Comparison of ENCODE assay signal across 14 mouse cellular contexts in the genomic region with DNA sequence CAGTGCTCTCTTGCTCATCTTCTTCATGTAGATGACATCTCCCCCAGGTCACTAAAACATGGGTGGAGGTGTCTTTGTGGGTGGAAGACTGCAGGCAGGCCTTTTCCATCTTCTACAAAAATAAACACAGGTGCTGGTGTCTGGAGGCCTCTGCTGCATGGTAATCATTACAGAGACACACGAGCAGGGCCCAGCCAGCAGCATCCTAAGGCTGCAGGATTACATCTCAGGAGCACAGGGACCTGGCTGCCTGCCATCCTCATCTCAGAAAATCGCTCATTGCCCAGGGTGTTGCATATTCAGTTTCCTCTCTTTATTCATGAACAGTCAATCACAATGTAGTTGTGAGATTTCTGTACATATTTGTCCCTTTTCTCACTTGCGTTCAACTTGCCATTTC. TPM values are rescaled to one million over a fixed set of nuclear protein-coding genes. Genes with fewer than 3 reads are reported as not detected.
DNase-seq lines count a peak whose midpoint lies in the region; ATAC-seq lines count a peak whose summit lies in the region.
"Had no signal": no experiment of that assay in that cellular context is flagged by ENCODE, and none has a peak within 500 bp of the region (broad histone marks: within the 10 kb centered on the region; RNA-seq: fewer than 3 reads in every experiment).

No protein-coding gene starts in this region.

- no peak for ATAC-seq in cerebellum, adult (ENCODE audit: insufficient number of reproducible peaks, low FRiP score, low TSS enrichment)
- ATAC-seq in intestine, embryonic 14.5 days (replicated peaks; ENCODE audit: low FRiP score, low TSS enrichment, low read depth) = no peak
- ATAC-seq in intestine, embryonic 16.5 days = no peak; the same call in 1 of the 2 replicates
- 0 out of 2 replicates have a peak, but pooled peaks have one; percentile 69 for ATAC-seq in midbrain, embryonic 13.5 days
- ATAC-seq in stomach, embryonic 15.5 days (ENCODE audit: insufficient read depth, low FRiP score, low read depth) = no peak
- ATAC-seq: liver, postnatal 0 days had no signal

- H3K27ac ChIP-seq in intestine, embryonic 14.5 days (ENCODE audit: low read depth) = peak overlapping the region; percentile 12; the same call in 1 of the 2 replicates
- no peak overlapping the region; the same call in 1 of the 2 replicates for H3K27ac ChIP-seq in intestine, embryonic 16.5 days (ENCODE audit: low read length)
- H3K27ac ChIP-seq in midbrain, embryonic 13.5 days = no peak overlapping the region
- no peak overlapping the region for H3K27ac ChIP-seq in midbrain, embryonic 10.5 days (replicated peaks)
- H3K27ac ChIP-seq in stomach, embryonic 15.5 days = peak overlapping the region; percentile 59
- H3K27ac ChIP-seq: neural tube, embryonic 12.5 days had no signal

- no peak overlapping the region for H3K4me2 ChIP-seq in intestine, embryonic 14.5 days (ENCODE audit: low read length)
- H3K4me2 ChIP-seq in intestine, embryonic 16.5 days (ENCODE audit: low read depth, low read length) = no peak overlapping the region
- no peak overlapping the region for H3K4me2 ChIP-seq in midbrain, embryonic 13.5 days (replicated peaks)
- no peak overlapping the region for H3K4me2 ChIP-seq in stomach, embryonic 15.5 days
- H3K4me2 ChIP-seq: neural tube, embryonic 12.5 days had no signal

- WGBS in intestine, embryonic 14.5 days = 44% methylated on average over 3 of the region's 3 CpGs
- 48% methylated on average over 3 of the region's 3 CpGs for WGBS in intestine, embryonic 16.5 days
- 66% methylated on average over 3 of the region's 3 CpGs for WGBS in midbrain, embryonic 13.5 days
- WGBS in midbrain, embryonic 10.5 days = 78% methylated on average over 3 of the region's 3 CpGs
- 44% methylated on average over 3 of the region's 3 CpGs for WGBS in stomach, embryonic 15.5 days

- H3K27me3 ChIP-seq in intestine, embryonic 14.5 days (replicated peaks; ENCODE audit: control insufficient read depth, insufficient read depth, low read length) = no peaks in the 10 kb centered on the region
- H3K27me3 ChIP-seq in intestine, embryonic 16.5 days (replicated peaks; ENCODE audit: control insufficient read depth, insufficient read depth, low read length) = no peaks in the 10 kb centered on the region
- no peaks in the 10 kb centered on the region for H3K27me3 ChIP-seq in midbrain, embryonic 13.5 days
- H3K27me3 ChIP-seq in midbrain, embryonic 10.5 days (ENCODE audit: low read depth, poor library complexity, severe bottlenecking) = no peaks in the 10 kb centered on the region
- H3K27me3 ChIP-seq in stomach, embryonic 15.5 days (replicated peaks) = no peaks in the 10 kb centered on the region
- H3K27me3 ChIP-seq: neural tube, embryonic 12.5 days had no signal

- H3K9me3 ChIP-seq in intestine, embryonic 14.5 days (ENCODE audit: control insufficient read depth, low read length) = no peaks in the 10 kb centered on the region
- no peaks in the 10 kb centered on the region for H3K9me3 ChIP-seq in intestine, embryonic 16.5 days (ENCODE audit: control insufficient read depth, low read length)
- no peaks in the 10 kb centered on the region for H3K9me3 ChIP-seq in midbrain, embryonic 13.5 days
- H3K9me3 ChIP-seq in midbrain, embryonic 10.5 days (replicated peaks) = no peaks in the 10 kb centered on the region
- no peaks in the 10 kb centered on the region for H3K9me3 ChIP-seq in stomach, embryonic 15.5 days
- H3K9me3 ChIP-seq: neural tube, embryonic 12.5 days had no signal

- H3K9ac ChIP-seq in intestine, embryonic 14.5 days (ENCODE audit: low read length) = no peak overlapping the region
- no peak overlapping the region for H3K9ac ChIP-seq in intestine, embryonic 16.5 days (ENCODE audit: low read depth, low read length)
- H3K9ac ChIP-seq in midbrain, embryonic 13.5 days (replicated peaks) = no peak overlapping the region
- H3K9ac ChIP-seq in stomach, embryonic 15.5 days = no peak overlapping the region
- H3K9ac ChIP-seq: liver, postnatal 0 days; neural tube, embryonic 12.5 days had no signal

- H3K4me1 ChIP-seq in intestine, embryonic 14.5 days (replicated peaks; ENCODE audit: control insufficient read depth, insufficient read depth, low read length) = peaks cover 7% of the 10 kb centered on the region; the same call in 1 of the 2 replicates
- H3K4me1 ChIP-seq in intestine, embryonic 16.5 days (ENCODE audit: control insufficient read depth, insufficient read depth, low read length) = no peaks in the 10 kb centered on the region
- no peaks in the 10 kb centered on the region; the same call in 1 of the 2 replicates for H3K4me1 ChIP-seq in midbrain, embryonic 13.5 days (replicated peaks)
- no peaks in the 10 kb centered on the region for H3K4me1 ChIP-seq in midbrain, embryonic 10.5 days
- H3K4me1 ChIP-seq in stomach, embryonic 15.5 days = no peaks in the 10 kb centered on the region
- H3K4me1 ChIP-seq: neural tube, embryonic 12.5 days had no signal

- no peak overlapping the region for H3K4me3 ChIP-seq in intestine, embryonic 14.5 days (ENCODE audit: low read depth, low read length)
- H3K4me3 ChIP-seq in intestine, embryonic 16.5 days (ENCODE audit: low read length) = no peak overlapping the region
- H3K4me3 ChIP-seq in midbrain, embryonic 13.5 days (replicated peaks) = no peak overlapping the region
- no peak overlapping the region for H3K4me3 ChIP-seq in midbrain, embryonic 10.5 days
- H3K4me3 ChIP-seq in stomach, embryonic 15.5 days (replicated peaks) = no peak overlapping the region
- H3K4me3 ChIP-seq: neural tube, embryonic 12.5 days had no signal

- DNase-seq in cerebellum, postnatal 10 days = peak; percentile 42 to 44
- no peak for DNase-seq in intestine, embryonic 14.5 days (ENCODE audit: low spot score)
- DNase-seq in midbrain, embryonic 10.5 days (ENCODE audit: low spot score) = no peak
- no peak for DNase-seq in spleen, adult 12 weeks (ENCODE audit: low spot score)
- DNase-seq: heart, adult 18-20 months; heart, postnatal 36 days; layer of hippocampus, postnatal 36 days; liver, postnatal 0 days; retina, postnatal 1 day had no signal

- H3K36me3 ChIP-seq in intestine, embryonic 14.5 days (ENCODE audit: control insufficient read depth, insufficient read depth, low read length) = no peaks in the 10 kb centered on the region
- H3K36me3 ChIP-seq in intestine, embryonic 16.5 days (ENCODE audit: control insufficient read depth, insufficient read depth, low read length) = no peaks in the 10 kb centered on the region
- no peaks in the 10 kb centered on the region for H3K36me3 ChIP-seq in midbrain, embryonic 13.5 days
- no peaks in the 10 kb centered on the region for H3K36me3 ChIP-seq in midbrain, embryonic 10.5 days
- H3K36me3 ChIP-seq in stomach, embryonic 15.5 days = no peaks in the 10 kb centered on the region
- H3K36me3 ChIP-seq: neural tube, embryonic 12.5 days had no signal

RNA-seq across cellular contexts. Expression of a gene that starts 56.5 kb away (rescaled TPM):
- 11.6 and 13.1 TPM in 2 replicates for polyA plus RNA-seq in intestine, embryonic 14.5 days (2014; fragmentation: Nextera tagmentation; extraction: Ambion mirVana)
- 7.4 and 8.8 TPM in 2 replicates for polyA plus RNA-seq in intestine, embryonic 16.5 days (2015; fragmentation: Nextera tagmentation; extraction: Ambion mirVana)
- 6.4 and 6.8 TPM in 2 replicates for polyA plus RNA-seq in midbrain, embryonic 13.5 days (2015; fragmentation: Nextera tagmentation; extraction: Ambion mirVana)
- 1.9 and 2.4 TPM in 2 replicates for polyA plus RNA-seq in midbrain, embryonic 10.5 days (2016; fragmentation: Nextera tagmentation; extraction: Ambion mirVana)
- polyA plus RNA-seq in stomach, embryonic 15.5 days (2015; fragmentation: Nextera tagmentation; extraction: Ambion mirVana) = 6.8 and 7.7 TPM in 2 replicates

Comparison
In these comparisons a context has a peak if more than half of its experiments do, and no peak if none do; other contexts are left out.
1. H3K27ac ChIP-seq: peak in intestine, embryonic 14.5 days (single experiment) and stomach, embryonic 15.5 days (single experiment); none in intestine, embryonic 16.5 days (single experiment), midbrain, embryonic 13.5 days (single experiment) and midbrain, embryonic 10.5 days (single experiment).
2. DNase-seq: peak in cerebellum, postnatal 10 days (2 of 2); none in intestine, embryonic 14.5 days (single experiment), midbrain, embryonic 10.5 days (single experiment) and spleen, adult 12 weeks (single experiment).